Mouse (Mus musculus): ENCODE measurements around the gene Irgm1. TPM values are rescaled to one million over a fixed set of nuclear protein-coding genes. Genes with fewer than 3 reads are reported as not detected.
A peak's percentile ranks its signal among the peaks of the same experiment; 100 is the strongest.
"Not testable (repeated sequence)": the region's sequence is repeated elsewhere in the genome, so short reads cannot be mapped to it uniquely, and the experiment has no call there.

Gene Irgm1
- polyA plus RNA-seq, 1 experiment from 2014 or later, result 61.0 TPM

DNA sequence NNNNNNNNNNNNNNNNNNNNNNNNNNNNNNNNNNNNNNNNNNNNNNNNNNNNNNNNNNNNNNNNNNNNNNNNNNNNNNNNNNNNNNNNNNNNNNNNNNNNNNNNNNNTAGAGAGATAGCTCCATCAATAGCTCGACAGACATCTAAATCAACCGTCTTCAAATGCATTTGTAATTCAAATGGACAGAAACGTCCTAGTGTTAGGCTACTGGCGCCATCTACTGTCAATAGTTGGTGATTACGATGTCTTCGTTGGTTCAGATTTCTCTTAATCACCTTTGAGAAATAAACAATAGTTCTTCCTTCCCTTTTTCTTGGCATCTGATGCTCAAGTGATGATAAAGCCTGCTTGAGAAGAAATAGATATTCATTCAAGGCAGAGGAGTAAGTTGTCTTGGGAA is 12.5 kb downstream of the Irgm1 start:
- peak; percentile 76 for DNase-seq (ENCODE audit: low spot score)

DNA sequence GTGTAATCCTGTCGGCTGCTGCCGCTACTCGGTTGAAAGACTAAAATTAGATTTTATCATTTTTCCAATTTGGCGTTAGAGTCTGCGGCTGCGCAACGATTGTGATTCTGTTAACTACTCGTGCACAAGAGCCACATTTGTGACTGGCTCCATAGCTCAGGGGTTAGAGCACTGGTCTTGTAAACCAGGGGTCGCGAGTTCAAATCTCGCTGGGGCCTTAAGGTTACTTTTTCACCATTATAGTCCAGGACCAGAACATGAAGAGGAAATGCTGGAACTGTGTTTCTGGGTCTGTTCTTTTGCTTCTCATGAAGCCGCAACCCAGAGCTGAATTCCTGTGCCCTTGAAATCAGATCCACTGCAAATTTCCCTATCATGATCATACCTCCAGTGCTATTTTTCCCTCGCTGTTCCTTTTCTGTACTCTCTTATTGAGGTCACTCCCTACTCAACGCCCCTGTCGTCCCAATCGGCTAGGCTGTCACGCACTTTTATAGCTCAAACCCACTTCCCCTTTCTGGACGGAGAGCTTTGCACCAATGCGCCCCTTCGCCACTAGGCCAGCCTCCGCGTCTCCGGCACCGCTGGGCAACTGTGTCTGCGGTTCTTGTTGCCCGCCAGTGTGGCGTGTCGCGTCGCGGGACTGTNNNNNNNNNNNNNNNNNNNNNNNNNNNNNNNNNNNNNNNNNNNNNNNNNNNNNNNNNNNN is 17.9 kb downstream of the Irgm1 start:
- DNase-seq (ENCODE audit: low spot score), result peak; percentile 90

- no peak for DNase-seq (ENCODE audit: low spot score)
These were observed 18.6 kb downstream of the Irgm1 start for GRCm38 (mm10) chr11:48852624-48853473.

DNA sequence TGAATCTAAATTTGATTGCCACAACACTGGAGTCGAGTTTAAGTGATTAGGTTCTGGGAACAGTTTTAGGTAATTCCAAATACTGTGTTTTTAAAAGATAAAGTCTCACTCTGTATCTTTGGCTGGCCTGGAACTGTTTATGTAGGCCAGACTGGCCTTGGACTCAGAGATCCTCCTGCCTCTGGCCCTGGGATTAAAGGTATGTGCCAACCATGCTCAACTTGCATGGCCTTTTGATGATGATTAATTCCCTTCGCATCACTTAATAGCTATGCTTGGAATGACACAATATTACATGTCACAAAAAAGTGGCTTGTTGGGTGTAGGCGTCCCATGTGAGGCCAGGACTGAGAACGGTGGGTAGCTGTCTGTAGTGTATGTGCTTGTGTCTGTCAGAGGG is 19.3 kb downstream of the Irgm1 start:
- no peak for DNase-seq (ENCODE audit: low spot score)

- DNase-seq (ENCODE audit: low spot score), result no peak
These were observed 20.1 kb downstream of the Irgm1 start for GRCm38 (mm10) chr11:48851270-48851995.

- DNase-seq (ENCODE audit: low spot score), result no peak
These were observed 21.2 kb downstream of the Irgm1 start for GRCm38 (mm10) chr11:48850240-48850639.

DNA sequence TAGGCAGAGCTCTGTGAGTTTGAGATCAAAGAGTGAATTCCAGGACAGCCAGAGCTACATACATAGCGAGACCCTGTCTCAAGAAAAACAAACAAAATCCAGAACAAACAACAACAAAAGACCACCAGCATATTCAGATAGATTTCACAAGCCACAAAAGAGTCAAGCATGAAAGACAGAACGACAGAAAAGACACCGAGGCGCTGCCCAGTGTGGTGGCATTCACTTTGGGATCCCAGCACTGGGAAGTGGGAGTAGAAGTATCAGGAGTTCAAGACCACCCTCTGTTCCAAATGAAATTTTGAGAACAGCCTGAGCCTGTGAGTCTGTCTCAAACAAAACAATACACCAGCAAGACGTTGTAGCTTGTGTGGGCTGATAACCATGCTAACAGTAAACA is 24.6 kb downstream of the Irgm1 start:
- DNase-seq (ENCODE audit: low spot score), result no peak

DNA sequence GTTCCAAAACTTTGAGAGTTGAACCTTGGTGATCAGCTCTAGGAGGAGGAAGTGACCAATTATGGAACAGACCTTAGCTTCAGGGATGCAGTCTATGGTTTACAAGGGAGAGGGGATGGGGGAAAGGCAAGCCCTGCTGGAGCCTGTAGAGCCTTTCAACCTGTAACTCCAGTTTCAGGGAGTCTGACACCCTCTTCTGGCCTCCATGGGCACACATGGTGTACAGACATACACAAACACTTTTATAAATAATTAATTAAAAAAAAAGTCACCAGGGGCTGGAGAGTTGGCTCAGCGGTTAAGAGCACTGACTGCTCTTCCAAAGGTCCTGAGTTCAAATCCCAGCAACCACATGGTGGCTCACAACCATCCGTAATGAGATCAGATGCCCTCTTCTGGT is 25.1 kb downstream of the Irgm1 start:
- DNase-seq (ENCODE audit: low spot score), result not testable (repeated sequence)

- DNase-seq (ENCODE audit: low spot score), result no peak
These were observed 26.2 kb downstream of the Irgm1 start for GRCm38 (mm10) chr11:48845244-48845815.

GRCm38 (mm10) chr11:48844309-48844708 is 27.2 kb downstream of the Irgm1 start:
- DNase-seq (ENCODE audit: low spot score), result no peak

DNA sequence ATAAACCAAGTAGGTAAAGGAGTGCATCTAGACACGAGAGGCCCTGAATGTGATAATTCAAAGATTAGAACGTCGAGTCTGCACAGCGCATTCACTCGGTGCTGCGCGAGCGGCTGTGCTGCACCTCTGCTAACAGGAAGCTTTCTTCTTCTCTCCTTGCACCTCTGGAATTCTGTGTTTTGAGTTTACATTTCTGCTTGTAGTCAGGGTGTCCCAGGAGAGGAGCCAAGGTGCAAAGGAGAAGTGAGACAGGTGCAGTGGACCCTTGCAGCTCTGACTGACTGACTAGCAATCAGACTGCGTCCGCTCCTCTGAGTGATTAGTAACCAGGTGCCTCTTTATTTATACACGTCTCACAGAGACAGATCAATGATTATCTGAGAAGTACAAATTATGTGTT is 28.3 kb downstream of the Irgm1 start:
- DNase-seq (ENCODE audit: low spot score), result no peak

GRCm38 (mm10) chr11:48842378-48842792 is 29.1 kb downstream of the Irgm1 start:
- DNase-seq (ENCODE audit: low spot score), result no peak

DNA sequence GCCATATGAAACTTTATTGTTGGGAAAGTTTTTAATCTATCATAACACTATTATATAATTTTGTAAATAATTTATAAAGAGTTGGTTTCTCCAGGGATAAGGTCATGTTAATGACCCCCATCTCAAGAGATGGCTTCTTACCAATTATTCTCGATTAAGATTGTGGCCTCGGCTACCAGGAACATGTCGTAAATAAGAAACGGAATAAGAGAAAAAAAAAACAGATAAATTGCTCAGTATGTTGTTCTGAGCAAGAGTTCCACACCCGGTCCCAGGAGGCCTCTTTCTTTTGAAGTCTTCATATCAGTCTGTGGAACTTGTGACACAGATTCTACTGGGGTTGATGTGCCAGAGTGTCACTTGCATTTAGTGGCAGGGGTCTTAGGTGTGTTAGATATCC is 30.3 kb downstream of the Irgm1 start:
- no peak for DNase-seq (ENCODE audit: low spot score)

DNA sequence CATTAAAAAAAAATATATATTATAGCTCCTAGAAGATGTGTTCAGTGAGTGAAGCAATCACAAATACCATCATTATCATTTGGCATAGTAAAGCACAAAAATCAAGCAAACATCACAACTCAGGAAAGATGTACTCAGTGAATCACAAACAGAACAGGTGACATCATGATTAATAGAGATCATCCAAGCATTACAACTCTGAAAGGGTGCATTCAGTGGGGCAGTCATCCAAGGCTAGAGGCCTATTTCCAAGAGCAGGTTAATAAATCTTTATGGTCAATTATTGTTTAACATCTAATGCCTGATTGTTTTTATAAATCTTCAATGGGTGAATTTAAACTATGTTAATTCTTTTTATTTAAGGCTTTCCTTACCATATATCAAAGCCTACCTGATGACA is 30.7 kb downstream of the Irgm1 start:
- DNase-seq (ENCODE audit: low spot score), result no peak

DNA sequence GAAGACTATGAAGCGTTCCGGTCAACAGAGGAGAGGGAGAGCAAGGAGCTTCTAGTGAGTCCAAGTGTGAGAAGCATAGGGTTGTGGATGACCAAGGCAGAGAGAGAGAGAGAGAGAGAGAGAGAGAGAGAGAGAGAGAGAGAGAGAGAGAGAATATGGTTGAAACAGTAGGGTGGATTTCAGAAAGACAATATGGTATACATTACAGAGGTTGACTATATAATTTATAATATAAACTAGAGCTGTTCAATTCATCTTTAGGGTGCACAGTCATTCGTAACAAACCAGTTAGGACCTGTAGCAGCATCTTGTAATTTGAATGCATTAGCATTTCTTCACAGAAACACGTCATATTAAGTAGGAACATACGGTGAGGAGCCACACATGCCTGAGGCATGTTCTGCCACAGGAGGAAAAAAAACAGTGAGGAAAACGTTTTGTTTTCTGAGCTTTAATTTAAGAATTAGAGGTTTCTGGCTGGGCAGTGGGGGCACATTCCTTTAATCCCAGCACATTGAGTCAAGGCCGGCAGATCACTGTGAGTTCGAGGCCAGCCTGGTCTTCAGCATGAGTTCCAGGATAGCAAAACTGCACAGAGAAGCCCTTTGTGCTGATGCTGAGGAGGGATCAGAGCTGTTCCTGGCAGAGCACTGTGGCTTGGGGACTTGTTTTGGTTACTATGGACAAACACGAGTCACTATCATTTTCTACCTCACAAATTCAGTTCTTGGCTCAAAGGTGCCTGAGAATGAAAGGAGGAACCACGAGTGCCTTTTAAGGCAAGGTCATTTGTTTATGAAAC is 32.4 kb downstream of the Irgm1 start:
- DNase-seq (ENCODE audit: low spot score), result no peak

DNA sequence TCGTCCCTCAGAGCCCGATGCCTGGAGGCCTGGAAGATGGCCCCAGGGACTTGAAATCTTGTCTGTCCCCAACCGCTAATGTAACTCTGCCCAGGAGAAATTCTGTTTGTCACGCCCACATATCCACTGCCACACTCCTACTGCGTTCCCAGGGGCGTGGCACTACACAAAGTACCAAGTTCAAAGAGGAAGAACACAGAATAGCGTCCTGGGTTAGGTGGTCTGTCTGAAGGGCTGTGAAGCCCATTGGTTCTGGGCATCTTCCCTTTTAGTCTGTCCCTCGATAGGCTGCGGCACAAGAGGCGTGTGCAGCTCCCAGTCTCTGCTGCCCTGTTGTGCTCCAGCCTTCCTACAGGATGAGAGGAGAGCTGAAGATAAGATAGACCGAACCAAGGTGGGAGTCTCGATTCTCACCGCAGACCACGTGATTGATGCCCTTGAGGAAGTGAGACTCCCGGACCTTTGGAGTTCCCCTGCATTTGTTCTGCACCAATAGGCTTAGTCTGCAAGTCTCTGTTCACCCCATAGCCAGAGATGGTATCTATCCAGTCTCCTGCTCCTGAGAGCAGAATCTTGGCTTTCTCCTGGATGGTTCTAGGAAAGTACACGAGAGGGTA is 33.2 kb downstream of the Irgm1 start:
- peak; percentile 26 for DNase-seq (ENCODE audit: low spot score)

GRCm38 (mm10) chr11:48837310-48838180 is 33.9 kb downstream of the Irgm1 start:
- DNase-seq (ENCODE audit: low spot score), result peak; percentile 49

DNA sequence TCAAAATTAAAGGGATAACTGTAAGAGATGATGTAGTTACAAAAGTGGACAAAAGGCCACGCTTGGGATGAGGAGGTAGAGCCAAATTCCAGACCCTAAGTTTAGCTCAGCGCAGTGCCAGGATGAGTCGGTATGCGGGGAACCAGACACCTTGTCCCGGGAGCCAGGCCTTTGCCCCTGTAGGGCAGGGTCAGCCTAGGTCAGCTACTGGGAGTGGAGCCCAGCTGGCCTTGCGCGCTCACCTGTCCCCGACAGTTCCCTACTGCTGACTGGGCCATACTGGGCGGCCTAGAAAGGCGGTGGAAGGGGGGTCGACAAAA is 34.5 kb downstream of the Irgm1 start:
- DNase-seq (ENCODE audit: low spot score), result no peak

DNA sequence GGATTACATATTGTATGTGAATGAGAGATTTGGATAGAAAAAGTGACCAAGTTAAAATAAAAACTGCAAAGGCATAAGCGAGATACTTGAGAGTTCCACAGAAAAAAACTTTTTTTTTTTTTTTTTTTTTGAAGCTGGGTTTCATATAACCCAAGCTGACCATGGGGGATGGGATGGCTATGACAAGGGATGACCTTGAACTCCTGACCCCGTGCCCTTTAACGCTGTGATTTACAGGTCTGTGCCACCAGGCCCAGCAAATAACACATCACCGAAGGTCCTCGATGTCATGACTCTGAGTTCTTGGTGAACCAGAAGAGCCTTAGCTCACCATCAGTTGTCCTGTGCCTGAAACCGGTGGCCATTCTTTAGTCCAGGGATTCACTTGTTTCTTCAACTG is 35.6 kb downstream of the Irgm1 start:
- no peak for DNase-seq (ENCODE audit: low spot score)
